Mouse (Mus musculus) layer of hippocampus, postnatal 14 days (tissue): ENCODE measurements at regions not wholly inside any gene's neighbourhood (a gene's known extent, or its start where the extent isn't known, plus 50 kb on each side); places are given as distances from the start of the nearest gene placed in this dataset.

Source experiments
- DNase-seq, 2 experiments: peaks; one replicate each; pipeline ENCODE4 v3.0.0; 2021 to 2022; ENCODE audit warnings: low spot score in 2 of 2, mixed read lengths in 1 of 2

DNA sequence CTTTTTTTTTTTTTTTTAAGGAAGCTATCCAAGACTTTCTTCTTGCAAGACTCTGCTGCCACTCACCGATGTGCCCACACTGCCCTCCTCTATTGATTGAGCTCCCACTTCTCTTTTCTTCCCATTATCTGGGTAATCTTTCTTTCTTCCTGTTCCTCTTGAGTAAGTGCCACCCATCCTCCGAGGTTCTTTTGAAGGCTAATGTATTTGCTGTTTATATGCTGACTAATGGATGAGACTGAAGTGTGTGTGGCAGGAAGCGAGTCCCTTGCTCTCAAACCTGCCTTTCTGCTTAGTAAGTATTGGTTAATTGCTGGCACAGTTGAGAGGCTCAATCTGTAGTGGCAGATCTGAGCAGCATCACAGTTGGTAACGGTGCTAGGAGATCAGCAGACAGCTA, 142.1 kb upstream of the Plxnc1 start:
- DNase-seq = no peak

DNA sequence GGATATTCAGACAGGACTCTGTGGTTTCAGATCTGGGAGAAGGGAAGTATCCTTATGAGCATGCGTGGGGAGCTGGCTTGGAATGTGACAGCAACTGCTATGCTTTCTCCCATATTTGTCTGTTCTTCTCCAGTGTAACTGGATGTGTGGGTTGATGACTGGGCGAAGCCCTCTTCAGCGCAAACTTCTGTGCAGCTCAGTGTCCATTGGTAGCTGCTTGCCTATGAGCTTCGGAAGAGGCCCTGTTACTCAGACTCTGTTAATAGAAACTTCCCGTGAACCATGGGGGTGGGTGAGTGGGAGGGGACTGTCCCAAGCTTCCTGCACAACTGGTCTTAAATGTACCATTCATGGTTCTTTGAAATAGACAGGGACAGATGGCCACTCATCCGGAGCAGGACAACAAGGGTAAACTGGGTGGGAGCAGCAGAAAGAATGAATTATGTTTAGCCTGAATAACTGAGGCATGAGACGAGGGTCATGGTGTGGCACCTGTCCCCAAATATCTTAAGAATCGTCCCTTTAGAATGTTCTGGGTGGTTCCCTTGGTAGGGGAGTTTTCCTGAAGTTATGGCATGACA, 141.1 kb upstream of the Plxnc1 start:
- DNase-seq = no peak

DNA sequence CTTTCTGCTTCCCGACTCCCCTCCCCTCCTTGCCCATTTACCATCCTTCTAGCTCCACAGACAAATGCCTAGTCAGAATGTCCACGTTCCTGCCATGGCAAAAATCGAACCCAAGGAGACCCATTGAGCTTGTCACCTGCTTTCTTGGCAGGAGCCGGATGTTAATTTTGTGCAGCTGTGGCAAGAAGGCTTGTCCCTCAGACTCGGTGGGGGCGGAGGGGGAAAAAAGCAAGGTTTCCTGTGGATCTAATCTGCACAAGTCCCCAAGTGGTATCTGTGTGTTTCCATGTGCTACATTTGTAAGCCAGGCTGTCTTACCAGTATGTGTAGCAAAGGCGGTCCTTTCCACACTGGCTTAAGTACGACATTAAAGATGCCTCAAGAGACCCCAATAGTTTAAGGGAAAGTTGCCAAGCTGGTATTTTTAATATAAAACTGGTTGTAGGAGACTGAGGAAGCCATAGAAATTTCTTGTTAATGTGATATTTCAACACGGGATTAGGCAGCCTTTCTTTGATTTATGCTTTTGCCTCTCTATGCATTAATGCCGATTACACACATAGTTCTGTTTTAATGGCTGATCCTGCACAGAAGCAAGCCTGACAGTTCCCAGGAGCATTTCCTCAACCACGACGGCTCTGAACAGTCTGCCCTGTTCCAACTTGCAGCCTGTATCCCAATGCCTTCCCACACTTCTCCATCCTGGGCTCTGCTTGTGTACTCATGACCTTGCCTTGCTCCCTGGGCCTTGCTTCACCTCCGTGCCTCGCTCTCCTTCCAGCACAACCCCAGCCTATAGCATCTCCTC, 138.9 kb upstream of the Plxnc1 start:
- no peak for DNase-seq

DNA sequence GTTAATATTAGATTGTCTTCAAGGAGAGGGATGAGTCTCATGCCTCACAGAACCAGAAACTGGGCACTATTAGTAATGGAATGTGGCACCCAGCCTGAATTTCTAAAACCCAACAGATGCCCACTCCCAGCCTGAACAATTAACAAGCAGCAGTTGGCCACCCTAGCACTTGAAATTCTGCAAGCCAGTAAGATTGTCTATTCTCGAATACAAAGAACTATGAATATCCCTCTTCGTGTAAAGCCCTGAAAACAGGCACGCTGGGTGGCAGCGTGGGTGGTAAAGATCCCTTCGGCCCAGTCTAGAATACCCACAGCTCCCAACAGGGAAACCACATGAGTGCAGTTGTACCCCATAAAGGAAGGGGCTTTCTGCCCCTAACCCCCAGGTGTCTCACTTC, 138.0 kb upstream of the Plxnc1 start:
- DNase-seq = peak; percentile 26 to 52

DNA sequence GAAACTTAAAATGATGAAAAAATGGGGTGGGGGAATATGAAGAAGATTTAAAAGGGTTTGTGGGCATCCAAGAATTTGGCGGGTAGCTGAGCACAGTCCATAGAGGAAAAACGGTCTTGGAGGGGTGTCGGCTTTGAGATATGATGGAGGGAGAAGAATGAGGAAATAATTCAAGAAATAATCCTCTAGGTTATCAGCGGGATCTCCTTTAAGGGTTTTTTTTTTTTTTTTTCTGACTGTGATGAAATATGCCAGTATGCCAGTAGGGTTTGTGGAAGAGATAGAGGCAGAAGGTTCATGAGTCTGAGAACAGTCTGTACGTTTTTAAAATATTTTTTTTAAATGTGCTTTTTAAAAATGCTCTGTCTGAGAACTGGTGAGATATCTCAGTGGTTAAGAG, 135.3 kb upstream of the Plxnc1 start:
- no peak for DNase-seq

DNA sequence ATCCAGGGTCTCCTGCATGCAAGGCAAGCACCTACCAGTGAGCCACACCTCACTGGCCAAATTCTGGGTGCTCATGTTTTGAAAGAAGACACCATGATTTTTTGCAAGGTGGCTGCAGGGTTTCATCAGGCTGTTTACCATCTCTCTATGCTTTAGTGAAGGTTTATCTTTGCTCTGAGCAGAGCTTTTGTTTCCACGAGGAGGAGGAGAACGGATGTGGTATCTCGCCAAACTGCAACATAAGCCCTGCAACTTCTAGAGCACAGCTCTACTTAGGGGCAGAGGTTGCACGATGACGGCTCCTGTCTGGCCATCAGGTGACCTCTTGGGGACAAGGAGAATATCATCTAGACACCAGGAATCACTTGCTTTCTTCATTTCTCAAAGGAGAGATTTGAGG, 131.8 kb upstream of the Plxnc1 start:
- no peak for DNase-seq

DNA sequence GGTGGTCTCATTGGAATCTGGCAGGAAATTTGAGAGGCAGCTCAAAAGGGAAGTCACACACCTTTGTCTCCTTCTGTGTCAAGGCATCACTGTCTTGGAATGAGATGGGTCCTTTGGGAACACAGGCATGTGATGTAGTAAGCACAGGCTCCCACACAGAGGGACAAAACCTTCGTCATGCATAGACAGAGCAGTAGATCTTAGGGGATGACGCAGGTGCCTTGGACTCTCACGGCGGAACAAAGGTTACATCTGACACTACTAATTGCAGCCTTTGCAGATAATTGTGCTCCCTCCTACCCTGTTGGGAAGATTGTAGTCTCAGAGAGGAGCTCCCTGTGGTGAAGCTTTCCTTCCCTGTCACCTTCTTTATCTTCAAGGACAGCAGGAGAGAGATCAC, 131.3 kb upstream of the Plxnc1 start:
- DNase-seq = no peak

DNA sequence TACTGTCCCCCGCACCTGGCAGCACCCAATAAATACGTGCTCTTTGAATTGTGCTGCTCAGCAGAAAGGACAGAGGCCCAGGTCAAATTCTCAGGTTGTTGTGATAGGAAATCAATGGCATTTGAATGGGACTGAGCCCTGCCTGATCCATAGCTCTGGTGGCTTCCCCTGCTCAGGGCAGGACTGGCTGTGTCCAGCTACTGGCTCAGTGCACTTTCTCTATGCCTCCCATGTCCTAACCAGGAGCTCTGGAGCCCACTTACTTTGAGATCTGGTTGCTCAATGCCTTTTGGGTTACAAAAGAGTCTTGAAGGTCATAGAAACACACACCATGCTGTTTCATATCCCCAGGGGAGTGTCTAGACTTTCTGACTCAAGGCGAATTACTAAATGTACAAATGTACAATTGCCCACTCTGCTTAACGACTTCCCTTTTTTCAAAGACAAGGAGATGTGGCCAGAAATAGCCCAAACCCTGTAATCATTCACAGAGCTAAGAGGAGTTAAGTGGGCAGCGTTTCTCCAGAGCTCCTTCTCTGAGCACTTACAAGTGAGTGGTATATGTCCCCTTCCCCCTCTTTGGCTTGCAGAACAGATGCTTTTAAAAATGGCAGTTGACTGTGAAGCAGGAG, 130.4 kb upstream of the Plxnc1 start:
- peak in 1 of 2 experiments; percentile 19 for DNase-seq

DNA sequence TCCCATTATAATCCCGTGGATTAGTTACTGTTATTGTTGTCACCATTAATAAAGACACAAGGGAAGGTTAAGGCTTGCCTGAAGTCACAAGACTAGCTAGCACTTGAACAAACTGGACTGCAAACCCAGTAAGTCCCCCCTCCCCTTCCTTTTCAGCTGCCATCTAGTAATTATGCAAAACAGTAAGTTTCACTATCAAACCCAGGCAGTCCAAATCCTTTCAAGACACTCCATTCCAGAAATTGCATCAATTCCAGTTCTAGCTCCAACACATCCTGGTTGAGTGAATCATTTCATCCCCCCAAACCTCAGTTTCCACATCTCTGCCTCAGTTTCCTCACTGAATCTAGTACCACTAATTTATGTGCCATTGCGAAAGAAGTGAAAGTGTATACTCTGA, 129.7 kb upstream of the Plxnc1 start:
- no peak for DNase-seq

DNA sequence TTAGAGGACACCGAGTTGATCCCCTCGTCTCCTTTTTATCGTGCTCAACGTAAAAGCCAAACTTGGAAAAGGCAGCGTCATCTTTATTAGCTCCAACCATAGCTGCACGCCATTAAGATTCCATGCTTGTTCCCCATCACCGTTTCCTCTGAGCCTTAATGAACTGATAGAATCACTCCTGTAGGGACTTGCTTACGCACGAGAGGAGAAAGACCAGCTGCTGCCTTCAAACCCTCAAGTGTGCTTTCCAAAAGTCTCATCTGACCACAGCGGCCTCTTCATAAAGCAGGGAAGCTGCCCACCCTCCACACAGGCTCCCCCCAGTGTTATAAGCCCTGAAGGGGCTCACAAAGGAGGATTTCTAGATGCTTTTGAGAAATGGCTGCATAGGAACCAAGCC, 123.3 kb upstream of the Plxnc1 start:
- DNase-seq = no peak

DNA sequence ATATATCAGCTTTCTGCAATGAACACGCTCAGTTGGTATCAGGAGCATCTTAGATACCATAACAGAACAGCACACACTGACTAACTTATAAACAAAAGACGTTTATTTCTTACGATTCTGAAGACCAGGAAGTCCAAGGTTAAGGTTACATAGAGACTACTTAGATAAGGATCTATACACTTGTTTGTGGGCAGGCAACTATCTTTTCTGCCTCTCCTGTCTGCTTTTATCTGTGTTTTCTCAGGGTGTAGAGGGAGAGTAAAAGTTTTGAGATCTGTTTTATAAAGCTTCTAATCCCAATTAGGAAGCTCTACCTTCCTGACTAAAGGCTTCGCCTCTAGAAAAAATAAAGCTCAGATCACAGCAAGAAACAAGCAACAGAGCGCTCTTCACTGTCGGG, 122.1 kb upstream of the Plxnc1 start:
- no peak for DNase-seq

DNA sequence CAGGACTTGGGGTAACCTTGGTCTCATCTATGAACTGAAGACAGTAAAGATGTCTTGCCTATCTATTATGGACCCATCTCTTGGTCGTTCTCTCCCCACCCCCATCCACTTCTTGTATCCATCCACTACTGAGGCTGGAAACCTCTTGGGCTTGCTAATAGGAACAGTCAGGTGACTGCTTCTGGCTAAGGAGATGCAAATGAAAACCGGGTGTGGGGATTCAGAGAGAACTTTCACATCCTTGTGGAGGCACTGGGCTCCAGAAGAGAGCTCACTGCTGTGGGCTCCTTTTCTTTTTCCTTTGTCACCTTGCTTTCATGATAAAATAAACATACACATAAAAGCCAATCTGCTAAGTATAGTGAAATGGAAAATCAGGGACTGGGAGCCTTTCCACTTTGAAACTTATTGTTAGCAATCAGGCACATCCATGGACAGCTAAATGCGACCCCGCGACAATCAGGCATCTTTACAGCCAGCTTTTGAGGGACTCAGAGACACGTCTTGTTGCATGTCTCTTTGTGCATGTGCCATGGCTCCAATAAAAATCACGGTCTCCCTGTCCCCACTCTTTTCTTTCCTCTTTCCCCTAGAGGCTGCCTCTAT, 115.0 kb upstream of the Plxnc1 start:
- DNase-seq = no peak

DNA sequence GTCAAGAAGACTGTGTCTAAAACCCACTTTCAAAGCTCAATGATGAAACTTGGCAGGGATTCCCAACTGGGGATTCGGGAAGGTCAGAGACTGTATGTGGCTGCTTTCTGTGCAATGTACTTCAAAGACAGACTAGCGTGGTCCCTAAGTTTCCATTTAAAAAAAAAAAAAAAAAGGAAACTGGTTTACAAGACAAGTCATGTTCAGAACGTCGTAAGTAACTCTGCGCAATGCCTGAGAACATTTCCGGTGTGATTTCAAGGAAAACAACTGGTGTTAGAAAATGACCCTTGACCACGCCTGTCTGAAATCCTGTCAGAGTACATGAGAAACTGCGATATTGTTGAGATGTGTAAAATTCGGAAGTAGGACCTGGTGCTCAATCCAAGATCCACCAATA, 114.4 kb upstream of the Plxnc1 start:
- no peak for DNase-seq

DNA sequence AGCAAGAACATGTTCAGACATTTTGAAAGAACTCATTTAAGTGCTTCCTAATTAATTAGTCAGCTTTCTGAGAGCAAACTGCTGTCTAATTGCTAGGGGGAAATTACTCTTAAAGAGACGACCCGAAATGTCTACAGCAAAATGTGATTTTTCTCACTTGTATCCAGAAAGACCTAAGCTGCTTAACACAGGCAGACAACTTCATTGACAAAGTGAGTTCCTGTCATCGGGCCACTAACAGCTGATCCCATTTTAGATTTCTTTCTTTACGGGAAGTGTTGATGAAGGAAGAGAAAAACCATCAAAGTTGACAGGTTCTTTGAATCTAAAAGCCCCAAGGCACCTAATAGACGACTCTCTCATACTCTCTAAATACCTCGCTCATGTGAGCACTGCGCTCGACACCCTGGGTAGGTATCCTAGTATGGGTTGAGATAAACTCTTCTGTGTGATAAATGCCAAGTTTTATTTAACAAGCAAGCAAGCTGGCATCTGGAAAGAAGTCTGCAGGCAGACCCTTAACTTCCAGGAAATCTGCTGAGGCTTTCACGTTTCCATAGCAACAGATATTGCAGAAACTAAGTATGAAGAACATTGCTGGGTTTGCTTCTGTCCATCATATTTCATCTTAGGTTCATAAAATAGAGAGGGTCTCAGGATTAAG, 112.5 kb upstream of the Plxnc1 start:
- no peak for DNase-seq

DNA sequence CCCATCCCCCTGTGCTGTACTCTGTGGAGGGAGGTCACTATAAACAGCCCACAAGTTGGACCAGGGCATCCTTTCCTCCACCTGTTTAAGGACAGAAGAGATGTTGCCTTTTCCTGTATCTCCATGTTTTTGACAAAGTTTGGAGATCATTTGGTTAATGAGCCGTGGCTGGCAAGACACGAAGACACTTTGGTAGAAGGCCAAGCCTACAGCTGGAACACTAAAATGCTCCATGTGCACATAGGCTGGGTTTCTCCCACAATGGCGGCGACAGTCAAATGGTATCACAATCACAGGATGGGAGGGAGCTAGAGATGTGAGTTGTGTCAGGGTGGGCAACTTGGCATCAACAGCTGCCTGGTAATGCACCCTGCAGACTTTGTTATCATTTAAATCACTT, 111.9 kb upstream of the Plxnc1 start:
- DNase-seq = no peak

DNA sequence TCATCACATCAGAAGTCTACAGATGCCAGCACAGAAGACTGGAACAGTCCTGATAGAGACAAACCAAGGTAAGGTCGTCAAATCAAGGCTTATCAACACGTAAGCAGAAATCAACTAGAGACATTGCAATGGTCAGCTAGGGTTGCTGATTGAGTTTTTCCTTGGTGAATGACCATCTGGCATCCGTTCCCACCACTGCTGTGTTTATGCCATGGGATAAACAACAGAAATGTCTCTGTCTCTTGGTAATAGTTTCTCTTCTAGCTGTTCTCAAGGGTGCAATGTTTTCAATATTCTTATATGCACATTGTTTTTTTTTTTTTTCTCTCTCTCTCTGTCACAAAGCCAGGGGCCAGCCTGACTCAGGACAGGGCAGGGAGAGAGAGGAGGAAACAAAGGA, 110.2 kb upstream of the Plxnc1 start:
- no peak for DNase-seq

DNA sequence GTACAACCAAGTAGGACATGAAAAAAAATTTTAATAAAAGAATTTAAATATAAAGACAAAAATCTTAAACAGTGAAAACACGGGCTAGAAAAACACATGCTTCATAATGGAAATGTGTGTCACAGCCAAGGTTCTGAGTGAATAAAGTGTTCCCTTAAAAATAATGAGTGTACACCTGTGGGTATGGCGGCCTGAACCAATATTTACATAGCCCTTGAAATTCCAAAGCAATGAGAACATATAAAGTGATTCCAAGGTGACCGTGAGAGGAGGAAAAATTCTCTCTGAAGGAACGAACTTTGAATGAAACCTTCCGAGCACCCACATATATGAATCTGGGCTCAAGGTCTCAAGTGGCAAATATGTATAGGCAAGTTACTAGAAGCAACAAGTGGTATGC, 104.2 kb upstream of the Plxnc1 start:
- no peak for DNase-seq

DNA sequence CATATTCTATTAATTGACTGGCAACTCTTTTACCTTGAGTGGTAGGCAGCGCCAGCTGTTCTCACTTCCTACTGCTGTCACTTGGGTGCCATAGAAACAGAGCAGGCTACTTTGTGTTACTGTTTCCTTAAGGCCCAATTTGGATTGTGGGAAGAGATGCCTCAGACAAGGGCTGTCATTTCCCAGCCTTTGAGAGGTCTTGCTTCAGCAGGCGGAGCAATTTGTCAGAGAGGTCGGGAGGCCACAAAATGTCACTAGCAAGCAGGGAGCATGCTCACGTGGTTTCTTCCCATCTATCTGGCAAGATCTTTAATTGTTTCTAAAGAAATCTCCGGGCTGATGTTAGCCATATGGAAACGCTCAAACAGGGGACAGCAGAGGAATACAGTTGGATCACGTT, 99.3 kb upstream of the Plxnc1 start:
- no peak for DNase-seq

DNA sequence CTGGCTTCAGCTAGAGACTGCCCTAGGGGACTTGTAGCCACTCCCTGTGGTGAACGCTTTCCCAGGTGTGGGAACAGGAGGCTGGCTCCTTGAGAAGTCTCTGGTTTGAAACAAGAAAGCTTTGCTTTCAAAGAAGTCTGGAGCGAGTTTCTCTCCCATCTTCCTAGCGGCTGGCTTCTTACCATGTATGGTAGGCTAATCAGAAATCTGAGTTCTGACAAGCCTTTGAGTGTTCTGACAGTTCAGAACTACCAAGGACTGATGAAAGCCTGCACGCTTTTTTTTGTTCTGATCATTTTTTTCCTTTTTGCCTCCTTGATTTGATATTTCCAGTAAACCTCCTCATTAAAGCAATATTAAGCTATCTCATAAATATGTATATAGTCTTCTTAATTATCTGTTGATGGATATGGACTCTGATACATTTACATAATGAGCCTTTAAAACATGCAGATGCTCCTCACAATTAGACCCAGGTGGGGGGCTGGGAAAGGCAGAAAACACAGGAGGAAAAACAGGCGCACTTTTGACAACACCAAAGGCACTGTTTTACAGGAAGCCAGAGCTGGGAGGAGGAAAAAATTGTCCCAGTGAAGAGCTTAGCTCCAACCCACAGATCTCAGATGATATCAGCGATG, 95.7 kb upstream of the Plxnc1 start:
- DNase-seq = no peak

DNA sequence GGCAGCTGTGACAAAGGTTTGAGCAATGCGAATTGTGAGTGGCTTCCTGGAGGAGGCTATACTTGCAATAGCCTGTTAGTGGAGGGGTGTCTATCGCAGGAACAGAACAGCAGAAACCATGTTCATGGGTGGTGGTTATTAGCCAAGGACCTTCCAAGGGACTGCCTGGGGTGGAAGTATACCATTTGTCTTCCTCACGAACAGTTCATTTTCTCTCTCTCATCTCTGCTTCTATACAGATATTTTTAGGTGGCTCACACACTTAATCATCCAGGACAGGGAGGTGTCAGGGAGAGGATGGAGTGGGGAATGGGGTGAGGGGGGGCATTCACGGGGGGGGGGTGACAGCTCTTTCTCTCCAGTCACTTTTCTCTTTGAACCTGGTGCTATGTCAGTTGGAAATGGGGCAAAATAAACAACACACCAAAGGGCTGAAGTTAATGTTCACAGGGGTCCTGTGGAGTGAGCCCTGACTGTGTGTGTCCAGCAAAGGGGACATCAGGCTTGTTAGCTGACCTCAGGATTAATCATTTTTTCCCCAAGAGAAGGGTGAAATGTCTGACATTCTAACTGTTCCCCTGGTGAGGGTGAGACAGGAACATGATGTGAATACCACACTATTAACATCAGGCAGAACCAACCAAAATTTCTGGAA, 91.5 kb upstream of the Plxnc1 start:
- no peak for DNase-seq

DNA sequence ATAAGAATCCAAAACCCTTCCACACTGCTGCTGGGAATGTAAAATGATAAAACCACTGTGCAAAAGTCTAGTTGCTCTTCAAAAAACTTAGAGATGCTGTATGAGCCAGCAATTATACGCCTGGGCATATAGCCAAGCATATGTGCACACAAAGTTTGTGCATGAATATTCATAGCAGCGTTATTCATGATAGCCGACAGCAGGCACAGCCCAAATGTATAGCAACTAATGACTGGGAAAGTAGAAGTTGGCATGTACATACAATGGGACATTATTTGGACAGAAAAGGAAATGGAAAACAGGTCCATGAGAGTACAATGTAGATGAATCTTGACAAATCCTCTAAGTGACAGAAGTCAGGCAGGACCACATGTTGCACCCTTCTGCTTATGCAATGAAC, 90.7 kb upstream of the Plxnc1 start:
- DNase-seq = peak; percentile 42 to 63
